Mouse (Mus musculus): Measurements from ENCODE around the gene Lck.

DNA sequence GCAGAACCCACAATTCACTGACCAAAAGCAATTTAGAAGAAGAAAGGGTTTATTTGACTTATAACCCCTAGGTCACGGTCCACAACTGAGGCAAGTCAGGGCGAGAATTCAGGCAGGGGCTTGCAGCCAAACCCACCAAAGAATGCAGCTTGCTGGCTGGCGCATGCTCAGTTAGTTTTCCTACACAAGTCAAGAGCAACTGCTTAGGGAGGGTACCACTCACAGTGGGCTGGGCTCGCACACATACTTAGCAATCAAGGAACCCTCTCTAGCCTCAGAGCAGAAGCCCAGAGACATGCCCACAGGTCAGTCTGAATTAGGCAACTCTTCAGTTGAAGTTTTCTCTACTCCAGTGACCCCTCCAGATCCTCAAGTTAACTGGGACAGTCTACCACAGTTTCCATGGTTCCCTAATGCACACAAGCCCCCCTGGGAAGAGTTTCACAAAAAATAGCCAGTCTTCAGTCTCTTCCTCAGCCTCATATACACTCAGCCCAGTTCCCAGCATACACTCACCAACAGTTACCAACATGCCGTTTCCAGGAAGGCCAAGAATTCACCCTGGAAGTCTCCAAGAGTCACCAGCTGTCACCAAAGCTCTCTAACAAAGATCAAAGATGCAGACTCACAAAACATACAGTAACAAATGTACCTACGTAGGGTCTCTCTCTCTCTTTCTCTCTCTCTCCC lies 62.6 kb downstream of the Lck start:
- no peak for TF ChIP-seq CTCF (conservative IDR thresholded peaks at IDR 0.05; ENCODE audit: insufficient read depth, insufficient read length, low read depth, low read length)
- TF ChIP-seq POLR2A (IDR thresholded peaks at IDR 0.05; ENCODE audit: low read depth, low read length), result no peak
